Mouse (Mus musculus): Measurements from ENCODE around the gene Cdkl2. TPM values are rescaled to one million over a fixed set of nuclear protein-coding genes. Genes with fewer than 3 reads are reported as not detected.

Gene Cdkl2
- total RNA-seq, 1 experiment = 6.4 TPM

DNA sequence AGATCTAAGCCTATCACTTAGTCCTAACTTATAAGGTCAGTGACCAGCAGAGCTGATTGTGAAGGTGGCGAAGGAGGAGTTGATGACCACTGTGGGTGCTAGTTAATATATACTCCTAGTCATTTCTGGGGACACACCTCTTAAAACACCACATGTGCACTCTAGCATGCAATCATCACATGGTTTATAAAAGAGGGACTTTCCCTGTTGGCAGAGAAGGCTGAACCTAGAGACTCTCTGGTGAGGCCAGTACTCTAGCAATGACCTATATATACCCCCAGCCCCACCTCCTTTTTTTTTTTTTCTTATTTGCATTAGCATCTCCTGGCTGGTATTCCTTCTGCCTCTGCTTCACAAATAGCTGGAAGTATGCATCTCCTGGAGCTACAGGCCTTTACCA lies 82.3 kb downstream of the Cdkl2 start:
- DNase-seq (ENCODE audit: low read depth, low spot score) = no peak
- Histone ChIP-seq H3K4me3 (ENCODE audit: insufficient read depth in 1 of 2, low read depth in 1 of 2, low read length in 2 of 2, poor library complexity in 1 of 2, severe bottlenecking in 1 of 2) (no peak overlapping the region; a peak in 2 of 4 replicates), H3K4me1 (ENCODE audit: control insufficient read depth in 2 of 2, insufficient read depth in 2 of 2, low read length in 2 of 2, poor library complexity in 1 of 2) (no peaks in the 10 kb centered on the region), H3K36me3 (ENCODE audit: control insufficient read depth, insufficient read depth, low read length, poor library complexity, severe bottlenecking) (peaks cover 8% of the 10 kb centered on the region), H3K9ac (ENCODE audit: insufficient read depth, low read depth, low read length, poor library complexity, severe bottlenecking) (no peak overlapping the region), H3K27ac (ENCODE audit: insufficient read depth, low read depth, low read length, poor library complexity, severe bottlenecking) (no peak overlapping the region), H3K9me3 (ENCODE audit: control insufficient read depth, insufficient read depth, low read depth, low read length) (no peaks in the 10 kb centered on the region)
- in situ Hi-C loops (cut with MboI; ENCODE audit: low sequenced_read_pairs in 2 of 2, unreplicated experiment in 2 of 2) = no loop called here
- no peak for TF ChIP-seq CHD2 (IDR thresholded peaks at IDR 0.05; ENCODE audit: low read depth, low read length)
- no peak for TF ChIP-seq MAFK (IDR thresholded peaks at IDR 0.05; ENCODE audit: insufficient read depth, low read depth, low read length)
- no peak for TF ChIP-seq ZC3H11A (IDR thresholded peaks at IDR 0.05; ENCODE audit: borderline replicate concordance, low read depth, low read length)
- TF ChIP-seq ZNF384 (IDR thresholded peaks at IDR 0.05; ENCODE audit: low read depth, low read length) = no peak
- no peak for TF ChIP-seq HCFC1 (IDR thresholded peaks at IDR 0.05; ENCODE audit: borderline replicate concordance, insufficient read depth, low read length)

DNA sequence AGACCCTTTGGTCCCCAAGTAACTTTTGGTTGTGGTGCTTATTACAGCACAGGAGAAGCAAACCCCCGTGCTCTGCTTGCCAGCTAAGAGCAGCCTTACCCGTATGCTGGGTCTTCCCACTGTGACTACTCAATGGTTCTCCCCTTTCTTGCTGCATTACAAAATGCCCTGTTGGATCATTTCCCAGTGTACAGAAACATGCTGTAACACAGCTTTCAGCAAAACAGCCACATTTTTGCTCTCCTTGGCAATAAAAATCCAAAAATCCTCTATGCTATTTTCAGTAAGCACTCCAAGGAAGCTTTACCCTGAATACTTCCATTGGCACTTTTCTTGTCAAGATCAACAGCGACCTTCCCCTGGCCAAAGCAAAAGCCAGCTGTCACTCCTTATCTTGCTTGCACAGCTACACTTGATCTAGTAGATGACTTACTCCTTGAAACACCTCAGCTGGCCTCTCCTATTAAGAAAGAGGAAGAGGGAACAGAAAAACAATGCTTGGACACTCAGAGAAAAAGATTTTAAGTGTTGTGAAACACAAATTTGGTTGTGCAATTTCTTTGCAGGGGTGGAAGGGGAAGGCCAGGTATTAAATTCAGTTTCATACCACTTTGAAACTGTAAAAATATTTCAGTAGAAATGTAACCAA lies 83.0 kb downstream of the Cdkl2 start:
- no peak for DNase-seq (ENCODE audit: low read depth, low spot score)
- Histone ChIP-seq H3K9ac (ENCODE audit: insufficient read depth, low read depth, low read length, poor library complexity, severe bottlenecking) (no peak overlapping the region), H3K27ac (ENCODE audit: insufficient read depth, low read depth, low read length, poor library complexity, severe bottlenecking) (no peak overlapping the region), H3K36me3 (ENCODE audit: control insufficient read depth, insufficient read depth, low read length, poor library complexity, severe bottlenecking) (peaks cover 8% of the 10 kb centered on the region), H3K9me3 (ENCODE audit: control insufficient read depth, insufficient read depth, low read depth, low read length) (no peaks in the 10 kb centered on the region), H3K4me1 (ENCODE audit: control insufficient read depth in 2 of 2, insufficient read depth in 2 of 2, low read length in 2 of 2, poor library complexity in 1 of 2) (no peaks in the 10 kb centered on the region), H3K4me3 (ENCODE audit: insufficient read depth in 1 of 2, low read depth in 1 of 2, low read length in 2 of 2, poor library complexity in 1 of 2, severe bottlenecking in 1 of 2) (no peak overlapping the region)
- TF ChIP-seq HCFC1 (IDR thresholded peaks at IDR 0.05; ENCODE audit: borderline replicate concordance, insufficient read depth, low read length) = no peak
- no peak for TF ChIP-seq ZC3H11A (IDR thresholded peaks at IDR 0.05; ENCODE audit: borderline replicate concordance, low read depth, low read length)
- TF ChIP-seq CHD2 (IDR thresholded peaks at IDR 0.05; ENCODE audit: low read depth, low read length) = no peak
- TF ChIP-seq ZNF384 (IDR thresholded peaks at IDR 0.05; ENCODE audit: low read depth, low read length) = no peak
- TF ChIP-seq MAFK (IDR thresholded peaks at IDR 0.05; ENCODE audit: insufficient read depth, low read depth, low read length) = no peak
- in situ Hi-C loops (cut with MboI; ENCODE audit: low sequenced_read_pairs in 2 of 2, unreplicated experiment in 2 of 2) = no loop called here

DNA sequence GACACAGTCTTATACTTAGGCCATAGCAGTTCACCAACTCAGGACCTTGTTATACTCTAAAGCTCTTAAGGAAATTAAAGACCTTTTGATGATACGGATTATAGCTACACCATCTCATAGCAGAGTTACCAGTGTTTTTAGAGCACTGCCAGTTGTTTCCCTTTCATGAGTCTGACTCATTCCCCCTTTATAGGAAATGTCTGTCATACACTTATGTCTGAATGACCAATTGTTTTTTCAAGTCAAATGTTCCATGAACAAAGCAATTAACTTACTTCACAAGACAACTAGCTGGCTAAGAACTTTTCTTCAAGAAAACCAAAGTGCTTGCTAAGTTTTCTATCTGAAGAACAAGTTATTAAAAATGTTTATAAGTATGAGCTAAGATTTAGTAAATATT lies 83.7 kb downstream of the Cdkl2 start:
- Histone ChIP-seq H3K4me3 (ENCODE audit: insufficient read depth in 1 of 2, low read depth in 1 of 2, low read length in 2 of 2, poor library complexity in 1 of 2, severe bottlenecking in 1 of 2) (no peak overlapping the region), H3K27ac (ENCODE audit: insufficient read depth, low read depth, low read length, poor library complexity, severe bottlenecking) (no peak overlapping the region), H3K36me3 (ENCODE audit: control insufficient read depth, insufficient read depth, low read length, poor library complexity, severe bottlenecking) (peaks cover 6% of the 10 kb centered on the region), H3K4me1 (ENCODE audit: control insufficient read depth in 2 of 2, insufficient read depth in 2 of 2, low read length in 2 of 2, poor library complexity in 1 of 2) (no peaks in the 10 kb centered on the region), H3K9ac (ENCODE audit: insufficient read depth, low read depth, low read length, poor library complexity, severe bottlenecking) (no peak overlapping the region), H3K9me3 (ENCODE audit: control insufficient read depth, insufficient read depth, low read depth, low read length) (no peaks in the 10 kb centered on the region)
- no peak for DNase-seq (ENCODE audit: low read depth, low spot score)
- in situ Hi-C loops (cut with MboI; ENCODE audit: low sequenced_read_pairs in 2 of 2, unreplicated experiment in 2 of 2) = no loop called here
- no peak for TF ChIP-seq HCFC1 (IDR thresholded peaks at IDR 0.05; ENCODE audit: borderline replicate concordance, insufficient read depth, low read length)
- no peak for TF ChIP-seq ZC3H11A (IDR thresholded peaks at IDR 0.05; ENCODE audit: borderline replicate concordance, low read depth, low read length)
- no peak for TF ChIP-seq MAFK (IDR thresholded peaks at IDR 0.05; ENCODE audit: insufficient read depth, low read depth, low read length)
- no peak for TF ChIP-seq ZNF384 (IDR thresholded peaks at IDR 0.05; ENCODE audit: low read depth, low read length)
- TF ChIP-seq CHD2 (IDR thresholded peaks at IDR 0.05; ENCODE audit: low read depth, low read length) = no peak

DNA sequence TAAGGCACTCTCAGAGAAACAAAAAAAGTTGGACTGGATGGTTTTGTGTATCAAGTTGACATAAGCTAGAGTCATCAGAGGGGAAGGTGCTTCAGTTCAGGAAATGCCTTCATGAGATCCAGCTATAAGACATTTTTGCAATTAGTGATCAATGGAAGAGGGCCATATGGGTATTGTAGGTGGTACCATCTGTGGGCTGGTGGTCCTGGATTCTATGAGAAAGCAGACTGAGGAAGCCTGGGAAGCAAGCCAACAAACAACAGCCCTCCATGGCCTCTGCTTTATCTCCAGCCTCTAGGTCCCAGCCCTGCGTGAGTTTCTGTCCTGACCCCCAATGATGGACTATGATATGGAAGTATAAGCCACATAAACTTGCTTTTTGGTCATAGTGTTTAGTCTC lies 84.6 kb downstream of the Cdkl2 start:
- Histone ChIP-seq H3K9me3 (ENCODE audit: control insufficient read depth, insufficient read depth, low read depth, low read length) (no peaks in the 10 kb centered on the region), H3K4me3 (ENCODE audit: insufficient read depth in 1 of 2, low read depth in 1 of 2, low read length in 2 of 2, poor library complexity in 1 of 2, severe bottlenecking in 1 of 2) (no peak overlapping the region), H3K9ac (ENCODE audit: insufficient read depth, low read depth, low read length, poor library complexity, severe bottlenecking) (no peak overlapping the region), H3K36me3 (ENCODE audit: control insufficient read depth, insufficient read depth, low read length, poor library complexity, severe bottlenecking) (peaks cover 9% of the 10 kb centered on the region), H3K4me1 (ENCODE audit: control insufficient read depth in 2 of 2, insufficient read depth in 2 of 2, low read length in 2 of 2, poor library complexity in 1 of 2) (no peaks in the 10 kb centered on the region), H3K27ac (ENCODE audit: insufficient read depth, low read depth, low read length, poor library complexity, severe bottlenecking) (no peak overlapping the region)
- DNase-seq (ENCODE audit: low read depth, low spot score) = no peak
- in situ Hi-C loops (cut with MboI; ENCODE audit: low sequenced_read_pairs in 2 of 2, unreplicated experiment in 2 of 2) = no loop called here
- TF ChIP-seq ZNF384 (IDR thresholded peaks at IDR 0.05; ENCODE audit: low read depth, low read length) (no peak), MAFK (IDR thresholded peaks at IDR 0.05; ENCODE audit: insufficient read depth, low read depth, low read length) (no peak), ZC3H11A (IDR thresholded peaks at IDR 0.05; ENCODE audit: borderline replicate concordance, low read depth, low read length) (no peak), HCFC1 (IDR thresholded peaks at IDR 0.05; ENCODE audit: borderline replicate concordance, insufficient read depth, low read length) (no peak), CHD2 (IDR thresholded peaks at IDR 0.05; ENCODE audit: low read depth, low read length) (no peak)
